Mouse (Mus musculus) lung, postnatal 0 days (tissue): ENCODE data around the gene Ect2l. TPM values are rescaled to one million over a fixed set of nuclear protein-coding genes. Genes with fewer than 3 reads are reported as not detected.

Source experiments
- ATAC-seq: fragments of 200-750 bp; cut with Nextera tagmentation; 2 replicates; pipeline ENCODE4 v1.8.0; 2017; ENCODE audit warnings: moderate library complexity
- DNase-seq: peaks from one replicate; pipeline ENCODE4 v3.0.0-alpha.2; 2016; ENCODE audit warnings: low spot score
- H3K27ac ChIP-seq: fragments of 300-500 bp; sonication (generic); 2 replicates; pipeline ENCODE4 v1.5.1; 2014; ENCODE audit warnings: antibody characterized with exemption, mild to moderate bottlenecking, low read length, mixed read lengths
- H3K27me3 ChIP-seq: fragments of 300-500 bp; sonication (generic); replicated peaks from 2 replicates; pipeline ENCODE4 v1.6.1; 2014; ENCODE audit warnings: low read length, mixed read lengths; ENCODE audit not compliant: insufficient read depth
- H3K36me3 ChIP-seq: fragments of 300-500 bp; sonication (generic); 2 replicates; pipeline ENCODE4 v1.6.1; 2014; ENCODE audit warnings: low read length, mixed read lengths; ENCODE audit not compliant: insufficient read depth
- H3K4me1 ChIP-seq: fragments of 300-500 bp; sonication (generic); 2 replicates; pipeline ENCODE4 v1.6.1; 2014; ENCODE audit warnings: antibody characterized with exemption, low read depth, low read length, mixed read lengths; ENCODE audit not compliant: insufficient read depth
- H3K4me2 ChIP-seq: fragments of 300-500 bp; sonication (generic); replicated peaks from 2 replicates; pipeline ENCODE4 v1.6.1; 2014; ENCODE audit warnings: low read depth, mild to moderate bottlenecking, low read length, moderate library complexity, mixed read lengths
- H3K4me3 ChIP-seq: fragments of 300-500 bp; sonication (generic); 2 replicates; pipeline ENCODE4 v1.5.1; 2014; ENCODE audit warnings: low read depth, low read length
- H3K9ac ChIP-seq: fragments of 300-500 bp; sonication (generic); replicated peaks from 2 replicates; pipeline ENCODE4 v1.6.1; 2014; ENCODE audit warnings: low read depth, mild to moderate bottlenecking
- H3K9me3 ChIP-seq: fragments of 300-500 bp; sonication (generic); 2 replicates; pipeline ENCODE4 v1.6.1; 2016; ENCODE audit warnings: low read length, mixed read lengths
- CTCF ChIP-seq: IDR thresholded peaks from 2 replicates; pipeline ENCODE4 v1.5.1; 2016; ENCODE audit warnings: antibody characterized with exemption, mild to moderate bottlenecking
- EP300 ChIP-seq: IDR thresholded peaks from 2 replicates; pipeline ENCODE4 v1.6.1; 2016; ENCODE audit warnings: antibody characterized with exemption, mild to moderate bottlenecking, control low read depth
- WGBS: fragments of 180-500 bp; shearing (Covaris S2); extraction: QIAGEN DNeasy Blood & Tissue Kit; methylation state at CpG from one replicate; pipeline ENCODE4 v1.1.7; 2014; 5-methylcytosine and 5-hydroxymethylcytosine counted together
- polyA plus RNA-seq: library from polyadenylated mRNA; unstranded; fragments of >200 nt; fragmentation: Nextera tagmentation; extraction: Ambion mirVana; gene quantifications from 2 replicates; pipeline ENCODE4 v1.2.1, GENCODE M21; 2015

Ect2l gene
- polyA plus RNA-seq, 1 experiment from 2014 or later: 3.2 TPM

GRCm38 (mm10) chr10:18081536-18081935 lies 129.2 kb downstream of the Ect2l start:
- WGBS: 89% methylated on average over 1 of the region's 1 CpGs
- Histone ChIP-seq H3K9me3 (no peaks in the 10 kb centered on the region), H3K27ac (no peak overlapping the region), H3K4me2 (no peak overlapping the region), H3K9ac (no peak overlapping the region), H3K4me1 (no peaks in the 10 kb centered on the region), H3K4me3 (no peak overlapping the region), H3K27me3 (no peaks in the 10 kb centered on the region), H3K36me3 (no peaks in the 10 kb centered on the region)
- no peak for ATAC-seq
- no peak for DNase-seq
- no peak for TF ChIP-seq EP300
- TF ChIP-seq CTCF: no peak

Other genes with a start within 250 kb of the Ect2l start
- 137 and 148 TPM in 2 replicates for gene Abracl, start 187.6 kb downstream of the Ect2l start, polyA plus RNA-seq
- gene Reps1, start 155.0 kb downstream of the Ect2l start, polyA plus RNA-seq: 10.7 and 10.8 TPM in 2 replicates
- gene Ccdc28a, start 24.1 kb upstream of the Ect2l start, polyA plus RNA-seq: 10.6 and 12.9 TPM in 2 replicates
- gene Nhsl1, start 108.1 kb upstream of the Ect2l start, polyA plus RNA-seq: 1.9 and 3.0 TPM in 2 replicates